Mouse (Mus musculus): ENCODE measurements around the gene Inpp5d. TPM values are rescaled to one million over a fixed set of nuclear protein-coding genes. Genes with fewer than 3 reads are reported as not detected.

The Inpp5d gene
- polyA plus RNA-seq, 1 experiment from 2014 or later, result 11.1 TPM

GRCm38 (mm10) chr1:87614576-87615295, 5.4 kb upstream of the Inpp5d start:
- H3K9ac ChIP-seq (ENCODE audit: low read depth, low read length), result no peak overlapping the region
- no peak for ATAC-seq (ENCODE audit: low read depth)
- no peaks in the 10 kb centered on the region for H3K4me1 ChIP-seq (ENCODE audit: control insufficient read depth, insufficient read depth, low read length)
- no peaks in the 10 kb centered on the region for H3K36me3 ChIP-seq (ENCODE audit: control insufficient read depth, insufficient read depth, low read length)
- WGBS, result 82% methylated on average over 2 of the region's 2 CpGs
- H3K27me3 ChIP-seq (replicated peaks; ENCODE audit: control insufficient read depth, insufficient read depth, low read length), result no peaks in the 10 kb centered on the region
- no peak overlapping the region for H3K4me3 ChIP-seq (ENCODE audit: low read depth, low read length)
- H3K9me3 ChIP-seq (ENCODE audit: control insufficient read depth, low read length), result no peaks in the 10 kb centered on the region
- H3K4me2 ChIP-seq (ENCODE audit: low read depth, low read length), result no peak overlapping the region
- DNase-seq (ENCODE audit: low spot score), result no peak
- H3K27ac ChIP-seq (replicated peaks; ENCODE audit: low read depth, low read length), result no peak overlapping the region

- peak overlapping the region; percentile 6 for H3K4me3 ChIP-seq (ENCODE audit: low read depth, low read length)
- 0 out of 2 replicates have a peak overlapping the region, but pooled peaks have one; percentile 17 for H3K27ac ChIP-seq (replicated peaks; ENCODE audit: low read depth, low read length)
- 78% methylated on average over 6 of the region's 6 CpGs for WGBS
- peak overlapping the region; percentile 1 for H3K4me2 ChIP-seq (ENCODE audit: low read depth, low read length)
- ATAC-seq (ENCODE audit: low read depth), result no peak
- no peaks in the 10 kb centered on the region for H3K9me3 ChIP-seq (ENCODE audit: control insufficient read depth, low read length)
- H3K9ac ChIP-seq (ENCODE audit: low read depth, low read length), result no peak overlapping the region
- H3K36me3 ChIP-seq (ENCODE audit: control insufficient read depth, insufficient read depth, low read length), result no peaks in the 10 kb centered on the region
- no peak for DNase-seq (ENCODE audit: low spot score)
- H3K27me3 ChIP-seq (replicated peaks; ENCODE audit: control insufficient read depth, insufficient read depth, low read length), result no peaks in the 10 kb centered on the region
- H3K4me1 ChIP-seq (ENCODE audit: control insufficient read depth, insufficient read depth, low read length), result no peaks in the 10 kb centered on the region
Measured at GRCm38 (mm10) chr1:87620693-87621092, 581 bp downstream of the Inpp5d start.

GRCm38 (mm10) chr1:87621146-87621857, 1.2 kb downstream of the Inpp5d start:
- 78% methylated on average over 9 of the region's 9 CpGs for WGBS
- H3K36me3 ChIP-seq (ENCODE audit: control insufficient read depth, insufficient read depth, low read length), result no peaks in the 10 kb centered on the region
- no peaks in the 10 kb centered on the region for H3K27me3 ChIP-seq (replicated peaks; ENCODE audit: control insufficient read depth, insufficient read depth, low read length)
- H3K27ac ChIP-seq (replicated peaks; ENCODE audit: low read depth, low read length), result no peak overlapping the region
- ATAC-seq (ENCODE audit: low read depth) (no peak), DNase-seq (ENCODE audit: low spot score) (no peak)
- no peaks in the 10 kb centered on the region for H3K4me1 ChIP-seq (ENCODE audit: control insufficient read depth, insufficient read depth, low read length)
- peak overlapping the region; percentile 1; the same call in 1 of the 2 replicates for H3K4me2 ChIP-seq (ENCODE audit: low read depth, low read length)
- H3K9ac ChIP-seq (ENCODE audit: low read depth, low read length), result no peak overlapping the region
- H3K4me3 ChIP-seq (ENCODE audit: low read depth, low read length), result peak overlapping the region; percentile 6; the same call in 1 of the 2 replicates
- H3K9me3 ChIP-seq (ENCODE audit: control insufficient read depth, low read length), result no peaks in the 10 kb centered on the region

GRCm38 (mm10) chr1:87621858-87622279, 1.8 kb downstream of the Inpp5d start:
- H3K27me3 ChIP-seq (replicated peaks; ENCODE audit: control insufficient read depth, insufficient read depth, low read length), result no peaks in the 10 kb centered on the region
- ATAC-seq (ENCODE audit: low read depth), result no peak
- H3K4me2 ChIP-seq (ENCODE audit: low read depth, low read length), result no peak overlapping the region
- 42% methylated on average over 3 of the region's 3 CpGs for WGBS
- no peaks in the 10 kb centered on the region for H3K4me1 ChIP-seq (ENCODE audit: control insufficient read depth, insufficient read depth, low read length)
- no peak overlapping the region for H3K27ac ChIP-seq (replicated peaks; ENCODE audit: low read depth, low read length)
- H3K36me3 ChIP-seq (ENCODE audit: control insufficient read depth, insufficient read depth, low read length), result no peaks in the 10 kb centered on the region
- no peak overlapping the region for H3K9ac ChIP-seq (ENCODE audit: low read depth, low read length)
- no peak for DNase-seq (ENCODE audit: low spot score)
- H3K9me3 ChIP-seq (ENCODE audit: control insufficient read depth, low read length), result no peaks in the 10 kb centered on the region
- no peak overlapping the region for H3K4me3 ChIP-seq (ENCODE audit: low read depth, low read length)

GRCm38 (mm10) chr1:87623977-87624666, 4.0 kb downstream of the Inpp5d start:
- no peak for ATAC-seq (ENCODE audit: low read depth)
- no peak overlapping the region for H3K9ac ChIP-seq (ENCODE audit: low read depth, low read length)
- no peaks in the 10 kb centered on the region for H3K27me3 ChIP-seq (replicated peaks; ENCODE audit: control insufficient read depth, insufficient read depth, low read length)
- no peaks in the 10 kb centered on the region for H3K4me1 ChIP-seq (ENCODE audit: control insufficient read depth, insufficient read depth, low read length)
- H3K36me3 ChIP-seq (ENCODE audit: control insufficient read depth, insufficient read depth, low read length), result no peaks in the 10 kb centered on the region
- no peak overlapping the region for H3K4me2 ChIP-seq (ENCODE audit: low read depth, low read length)
- no peaks in the 10 kb centered on the region for H3K9me3 ChIP-seq (ENCODE audit: control insufficient read depth, low read length)
- no peak for DNase-seq (ENCODE audit: low spot score)
- H3K4me3 ChIP-seq (ENCODE audit: low read depth, low read length), result no peak overlapping the region
- WGBS, result 75% methylated on average over 1 of the region's 1 CpGs
- H3K27ac ChIP-seq (replicated peaks; ENCODE audit: low read depth, low read length), result no peak overlapping the region

- Histone ChIP-seq H3K36me3 (ENCODE audit: control insufficient read depth, insufficient read depth, low read length) (no peaks in the 10 kb centered on the region), H3K27ac (replicated peaks; ENCODE audit: low read depth, low read length) (no peak overlapping the region), H3K9me3 (ENCODE audit: control insufficient read depth, low read length) (no peaks in the 10 kb centered on the region), H3K4me2 (ENCODE audit: low read depth, low read length) (no peak overlapping the region), H3K27me3 (replicated peaks; ENCODE audit: control insufficient read depth, insufficient read depth, low read length) (no peaks in the 10 kb centered on the region), H3K4me3 (ENCODE audit: low read depth, low read length) (no peak overlapping the region), H3K4me1 (ENCODE audit: control insufficient read depth, insufficient read depth, low read length) (no peaks in the 10 kb centered on the region), H3K9ac (ENCODE audit: low read depth, low read length) (no peak overlapping the region)
- DNase-seq (ENCODE audit: low spot score) (no peak), ATAC-seq (ENCODE audit: low read depth) (no peak)
- WGBS, result 85% methylated on average over 2 of the region's 2 CpGs
Measured at GRCm38 (mm10) chr1:87624826-87625225, 4.7 kb downstream of the Inpp5d start.

GRCm38 (mm10) chr1:87625254-87626025, 5.3 kb downstream of the Inpp5d start:
- ATAC-seq (ENCODE audit: low read depth), result no peak
- Histone ChIP-seq H3K9ac (ENCODE audit: low read depth, low read length) (no peak overlapping the region), H3K9me3 (ENCODE audit: control insufficient read depth, low read length) (no peaks in the 10 kb centered on the region), H3K36me3 (ENCODE audit: control insufficient read depth, insufficient read depth, low read length) (no peaks in the 10 kb centered on the region), H3K4me2 (ENCODE audit: low read depth, low read length) (no peak overlapping the region), H3K27ac (replicated peaks; ENCODE audit: low read depth, low read length) (no peak overlapping the region), H3K4me1 (ENCODE audit: control insufficient read depth, insufficient read depth, low read length) (no peaks in the 10 kb centered on the region), H3K4me3 (ENCODE audit: low read depth, low read length) (no peak overlapping the region), H3K27me3 (replicated peaks; ENCODE audit: control insufficient read depth, insufficient read depth, low read length) (no peaks in the 10 kb centered on the region)
- no peak for DNase-seq (ENCODE audit: low spot score)
- 76% methylated on average over 6 of the region's 6 CpGs for WGBS

GRCm38 (mm10) chr1:87626344-87626743, 6.2 kb downstream of the Inpp5d start:
- 41% methylated on average over 2 of the region's 2 CpGs for WGBS
- Histone ChIP-seq H3K4me3 (ENCODE audit: low read depth, low read length) (no peak overlapping the region), H3K9ac (ENCODE audit: low read depth, low read length) (no peak overlapping the region), H3K9me3 (ENCODE audit: control insufficient read depth, low read length) (no peaks in the 10 kb centered on the region), H3K4me2 (ENCODE audit: low read depth, low read length) (no peak overlapping the region), H3K27me3 (replicated peaks; ENCODE audit: control insufficient read depth, insufficient read depth, low read length) (no peaks in the 10 kb centered on the region), H3K36me3 (ENCODE audit: control insufficient read depth, insufficient read depth, low read length) (no peaks in the 10 kb centered on the region), H3K27ac (replicated peaks; ENCODE audit: low read depth, low read length) (no peak overlapping the region), H3K4me1 (ENCODE audit: control insufficient read depth, insufficient read depth, low read length) (no peaks in the 10 kb centered on the region)
- ATAC-seq (ENCODE audit: low read depth) (no peak), DNase-seq (ENCODE audit: low spot score) (peak; percentile 53)

Measured in embryonic facial prominence, embryonic 14.5 days (tissue).